Comparison of ENCODE assay signal across 12 mouse cellular contexts in the genomic region with DNA sequence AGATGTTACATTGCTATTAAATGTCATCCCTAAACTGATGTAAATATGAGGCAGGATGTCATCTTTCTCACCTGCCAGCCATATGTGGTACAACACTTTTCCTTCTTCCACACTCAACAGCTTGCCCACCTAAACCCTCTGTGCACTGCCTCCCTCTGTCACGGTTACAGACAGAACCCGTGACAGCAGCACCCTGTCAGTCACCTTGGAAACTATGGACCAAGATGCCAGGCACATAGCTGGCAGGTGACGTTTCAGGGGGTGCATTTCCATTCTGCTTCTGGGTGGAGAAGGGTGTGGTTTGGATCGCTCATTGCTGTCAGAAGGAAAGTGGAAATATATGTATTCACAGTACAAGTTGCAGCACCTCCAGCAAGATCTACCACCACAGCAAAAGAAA.
"Had no signal": no experiment of that assay in that cellular context is flagged by ENCODE, and none has a peak within 500 bp of the region (broad histone marks: within the 10 kb centered on the region; RNA-seq: fewer than 3 reads in every experiment).

No protein-coding gene starts in this region.

- DNase-seq: kidney, postnatal 14 days; lung, embryonic 14.5 days; lung, postnatal 10 days; lung, postnatal 4 days; midbrain, embryonic 14.5 days; thymus, postnatal 4 days had no signal

- H3K9me3 ChIP-seq: kidney, embryonic 15.5 days; limb, embryonic 15.5 days; liver, embryonic 12.5 days; midbrain, embryonic 10.5 days; neural tube, embryonic 12.5 days had no signal

- ATAC-seq: liver, embryonic 12.5 days had no signal

- H3K36me3 ChIP-seq: kidney, embryonic 15.5 days; limb, embryonic 15.5 days; liver, embryonic 12.5 days; midbrain, embryonic 10.5 days; neural tube, embryonic 12.5 days had no signal

- H3K27ac ChIP-seq: kidney, embryonic 15.5 days; limb, embryonic 15.5 days; liver, embryonic 12.5 days; midbrain, embryonic 10.5 days; neural tube, embryonic 12.5 days had no signal

- H3K27me3 ChIP-seq: kidney, embryonic 15.5 days; limb, embryonic 15.5 days; liver, embryonic 12.5 days; neural tube, embryonic 12.5 days had no signal

- H3K4me1 ChIP-seq: kidney, embryonic 15.5 days; limb, embryonic 15.5 days; liver, embryonic 12.5 days; midbrain, embryonic 10.5 days; neural tube, embryonic 12.5 days had no signal

- H3K4me3 ChIP-seq: kidney, embryonic 15.5 days; limb, embryonic 15.5 days; liver, embryonic 12.5 days; midbrain, embryonic 10.5 days; myocyte; neural tube, embryonic 12.5 days had no signal

- H3K9ac ChIP-seq: kidney, embryonic 15.5 days; limb, embryonic 15.5 days; liver, embryonic 12.5 days; lung, embryonic 14.5 days; neural tube, embryonic 12.5 days had no signal

- H3K4me2 ChIP-seq: kidney, embryonic 15.5 days; limb, embryonic 15.5 days; liver, embryonic 12.5 days; lung, embryonic 14.5 days; neural tube, embryonic 12.5 days had no signal
